Comparison of ENCODE assay signal across 20 mouse cellular contexts in the genomic region with DNA sequence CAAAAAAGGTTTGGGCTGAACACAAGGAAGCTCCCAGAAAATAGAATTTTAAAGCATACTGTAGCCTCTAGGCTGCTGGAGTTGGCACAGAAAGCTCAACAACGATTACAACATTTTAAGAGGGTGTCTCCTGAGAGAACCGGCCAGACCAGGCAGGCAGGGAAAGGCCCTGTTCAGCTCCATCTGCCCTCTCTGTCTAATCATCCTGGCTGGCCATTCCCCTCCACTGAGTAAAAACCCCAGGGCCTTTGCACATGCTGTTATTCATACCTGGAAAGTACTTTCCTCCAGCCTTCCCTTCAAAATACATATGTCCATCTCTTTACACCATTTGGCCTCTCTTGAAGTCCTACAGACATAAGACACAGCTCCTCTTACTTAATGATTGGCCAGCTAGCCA. TPM values are rescaled to one million over a fixed set of nuclear protein-coding genes. Genes with fewer than 3 reads are reported as not detected.
DNase-seq lines count a peak whose midpoint lies in the region; ATAC-seq and TF ChIP-seq lines count a peak whose summit lies in the region.
"Had no signal": no experiment of that assay in that cellular context is flagged by ENCODE, and none has a peak within 500 bp of the region (broad histone marks: within the 10 kb centered on the region; RNA-seq: fewer than 3 reads in every experiment).

No protein-coding gene starts in this region.

- no peak overlapping the region for H3K9ac ChIP-seq in heart, embryonic 11.5 days (ENCODE audit: low read depth, low read length)
- no peak overlapping the region for H3K9ac ChIP-seq in heart, embryonic 12.5 days
- no peak overlapping the region for H3K9ac ChIP-seq in lung, postnatal 0 days (replicated peaks; ENCODE audit: low read depth)
- no peak overlapping the region for H3K9ac ChIP-seq in midbrain, embryonic 14.5 days (replicated peaks; ENCODE audit: low read length)
- H3K9ac ChIP-seq: embryonic facial prominence, embryonic 12.5 days; heart, embryonic 15.5 days; hindbrain, embryonic 15.5 days; liver, postnatal 0 days; midbrain, embryonic 13.5 days had no signal

- 0 out of 2 replicates have a peak overlapping the region, but pooled peaks have one; percentile 16 for H3K4me2 ChIP-seq in heart, embryonic 11.5 days
- H3K4me2 ChIP-seq in heart, embryonic 12.5 days: no peak overlapping the region
- no peak overlapping the region for H3K4me2 ChIP-seq in lung, postnatal 0 days (replicated peaks; ENCODE audit: low read depth, low read length)
- no peak overlapping the region for H3K4me2 ChIP-seq in midbrain, embryonic 14.5 days (ENCODE audit: low read length)

- no peak overlapping the region for H3K27ac ChIP-seq in heart, embryonic 11.5 days (ENCODE audit: low read depth, low read length)
- no peak overlapping the region for H3K27ac ChIP-seq in heart, embryonic 12.5 days (ENCODE audit: poor library complexity, severe bottlenecking)
- H3K27ac ChIP-seq in lung, postnatal 0 days (ENCODE audit: low read length): peak overlapping the region; percentile 47; the same call in 1 of the 2 replicates
- no peak overlapping the region for H3K27ac ChIP-seq in midbrain, embryonic 14.5 days (replicated peaks; ENCODE audit: low read depth, low read length)
- H3K27ac ChIP-seq: embryonic facial prominence, embryonic 12.5 days; heart, embryonic 15.5 days; hindbrain, embryonic 15.5 days; kidney, postnatal 0 days; midbrain, embryonic 13.5 days had no signal

- H3K27me3 ChIP-seq in heart, embryonic 11.5 days (ENCODE audit: control insufficient read depth, insufficient read depth, low read length): no peaks in the 10 kb centered on the region
- H3K27me3 ChIP-seq in heart, embryonic 12.5 days (replicated peaks): no peaks in the 10 kb centered on the region
- H3K27me3 ChIP-seq in lung, postnatal 0 days (replicated peaks; ENCODE audit: insufficient read depth, low read length): no peaks in the 10 kb centered on the region
- H3K27me3 ChIP-seq in midbrain, embryonic 14.5 days (ENCODE audit: control insufficient read depth, insufficient read depth, low read length): no peaks in the 10 kb centered on the region
- H3K27me3 ChIP-seq: embryonic facial prominence, embryonic 12.5 days; hindbrain, embryonic 15.5 days; midbrain, embryonic 13.5 days; Patski had no signal

- peaks cover 28% of the 10 kb centered on the region for H3K4me1 ChIP-seq in heart, embryonic 11.5 days (ENCODE audit: control insufficient read depth, insufficient read depth, low read length)
- H3K4me1 ChIP-seq in heart, embryonic 12.5 days (replicated peaks): peaks cover 32% of the 10 kb centered on the region
- H3K4me1 ChIP-seq in lung, postnatal 0 days (ENCODE audit: insufficient read depth, low read depth, low read length): peaks cover 11% of the 10 kb centered on the region; the same call in 1 of the 2 replicates
- peaks cover 12% of the 10 kb centered on the region for H3K4me1 ChIP-seq in lung, adult 2 months (ENCODE audit: control insufficient read depth, insufficient read depth, low read length)
- H3K4me1 ChIP-seq in midbrain, embryonic 14.5 days (ENCODE audit: control insufficient read depth, insufficient read depth, low read length): peaks cover 32% of the 10 kb centered on the region

- H3K4me3 ChIP-seq in heart, embryonic 11.5 days (ENCODE audit: low read depth, low read length): no peak overlapping the region
- H3K4me3 ChIP-seq in heart, embryonic 12.5 days: no peak overlapping the region
- no peak overlapping the region for H3K4me3 ChIP-seq in lung, postnatal 0 days (ENCODE audit: low read depth, low read length)
- no peak overlapping the region for H3K4me3 ChIP-seq in lung, adult 2 months (replicated peaks; ENCODE audit: extremely low read depth, low read depth, low read length)
- no peak overlapping the region for H3K4me3 ChIP-seq in midbrain, embryonic 14.5 days (replicated peaks; ENCODE audit: low read depth, low read length)
- H3K4me3 ChIP-seq: hindbrain, embryonic 15.5 days; midbrain, embryonic 13.5 days; myocyte had no signal

- no peak for ATAC-seq in heart, embryonic 11.5 days (replicated peaks; ENCODE audit: insufficient number of reproducible peaks, low FRiP score, low TSS enrichment)
- no peak for ATAC-seq in heart, embryonic 12.5 days (ENCODE audit: insufficient number of reproducible peaks, low FRiP score)
- no peak for ATAC-seq in lung, postnatal 0 days
- ATAC-seq in midbrain, embryonic 14.5 days (ENCODE audit: low FRiP score, low TSS enrichment): no peak
- ATAC-seq: activated CD4-positive, CD25-positive, alpha-beta regulatory T cell, adult 4 months; forebrain, embryonic 16.5 days; midbrain, embryonic 13.5 days; Patski had no signal

- H3K9me3 ChIP-seq in heart, embryonic 11.5 days (replicated peaks; ENCODE audit: control insufficient read depth, low read length): no peaks in the 10 kb centered on the region
- no peaks in the 10 kb centered on the region for H3K9me3 ChIP-seq in heart, embryonic 12.5 days (replicated peaks)
- no peaks in the 10 kb centered on the region for H3K9me3 ChIP-seq in lung, postnatal 0 days (ENCODE audit: low read length)
- no peaks in the 10 kb centered on the region for H3K9me3 ChIP-seq in midbrain, embryonic 14.5 days (ENCODE audit: control insufficient read depth, low read length)
- H3K9me3 ChIP-seq: embryonic facial prominence, embryonic 12.5 days; heart, embryonic 15.5 days; hindbrain, embryonic 15.5 days; midbrain, embryonic 13.5 days had no signal

- 84% methylated on average over 2 of the region's 2 CpGs for WGBS in heart, embryonic 11.5 days (ENCODE audit: insufficient replicate concordance)
- WGBS in heart, embryonic 12.5 days: 84% methylated on average over 2 of the region's 2 CpGs
- WGBS in lung, postnatal 0 days: 43% methylated on average over 2 of the region's 2 CpGs
- 55% methylated on average over 2 of the region's 2 CpGs for WGBS in lung, adult 2 months
- 87% methylated on average over 2 of the region's 2 CpGs for WGBS in midbrain, embryonic 14.5 days

- no peak; the same call in 1 of the 2 replicates for TF ChIP-seq EP300 in lung, postnatal 0 days (IDR thresholded peaks at IDR 0.05)

- no peak for TF ChIP-seq CTCF in lung, postnatal 0 days (IDR thresholded peaks at IDR 0.05)
- TF ChIP-seq CTCF in lung, adult 2 months (IDR thresholded peaks at IDR 0.05; ENCODE audit: insufficient read depth, low read length): no peak

- DNase-seq in lung, postnatal 0 days (ENCODE audit: low spot score): peak; percentile 77
- no peak for DNase-seq in lung, adult 2 months
- peak; percentile 38 for DNase-seq in NIH3T3 (ENCODE audit: low read depth)
- DNase-seq in gonadal fat pad, adult 2 months (ENCODE audit: low read depth): peak; percentile 75
- DNase-seq in retina, postnatal 1 day: no peak
- no peak for DNase-seq in midbrain, embryonic 14.5 days
- DNase-seq: gastrocnemius, postnatal 36 days; right cerebral cortex, postnatal 4 days had no signal

- no peak for TF ChIP-seq POLR2A in lung, adult 2 months (IDR thresholded peaks at IDR 0.05; ENCODE audit: borderline replicate concordance, extremely low read depth, low read depth, low read length)

- no peaks in the 10 kb centered on the region for H3K36me3 ChIP-seq in heart, embryonic 11.5 days (ENCODE audit: control insufficient read depth, insufficient read depth, low read length)
- H3K36me3 ChIP-seq in heart, embryonic 12.5 days: peaks cover 13% of the 10 kb centered on the region
- H3K36me3 ChIP-seq in lung, postnatal 0 days (ENCODE audit: insufficient read depth, low read length): peaks cover under 1% of the 10 kb centered on the region; the same call in 1 of the 2 replicates
- peaks cover 16% of the 10 kb centered on the region for H3K36me3 ChIP-seq in midbrain, embryonic 14.5 days (ENCODE audit: control insufficient read depth, insufficient read depth, low read length)

RNA-seq across cellular contexts. Expression of a gene that starts 1.7 kb away (rescaled TPM):
- 31.0 and 33.9 TPM in 2 replicates for polyA plus RNA-seq in heart, embryonic 11.5 days (2014; fragmentation: Nextera tagmentation; extraction: Ambion mirVana)
- 47.4 TPM in 2 replicates for polyA plus RNA-seq in heart, embryonic 12.5 days (2016; fragmentation: Nextera tagmentation; extraction: Ambion mirVana)
- 34.8 and 36.4 TPM in 2 replicates for polyA plus RNA-seq in lung, postnatal 0 days (2015; fragmentation: Nextera tagmentation; extraction: Ambion mirVana)
- 127 and 135 TPM in 2 replicates for polyA plus RNA-seq in lung, adult 2 months (2012; rRNA removed)
- 129 and 150 TPM in 2 replicates for polyA plus RNA-seq in gonadal fat pad, adult 2 months (2012; rRNA removed)
- 51.7 and 68.8 TPM in 2 replicates for polyA plus RNA-seq in midbrain, embryonic 14.5 days (2014; fragmentation: Nextera tagmentation; extraction: Ambion mirVana)

Comparison
In these comparisons a context has a peak if more than half of its experiments do, and no peak if none do; other contexts are left out.
1. DNase-seq: peak in lung, postnatal 0 days (single experiment), NIH3T3 (single experiment) and gonadal fat pad, adult 2 months (single experiment); none in lung, adult 2 months (single experiment), retina, postnatal 1 day (single experiment) and midbrain, embryonic 14.5 days (single experiment).